Mouse (Mus musculus): ENCODE measurements at regions not wholly inside any gene's neighbourhood (a gene's known extent, or its start where the extent isn't known, plus 50 kb on each side); places are given as distances from the start of the nearest gene placed in this dataset.
A peak's percentile ranks its signal among the peaks of the same experiment; 100 is the strongest.

GRCm38 (mm10) chr10:112863808-112864207, 65.0 kb downstream of the Atxn7l3b start:
- DNase-seq, result no peak

DNA sequence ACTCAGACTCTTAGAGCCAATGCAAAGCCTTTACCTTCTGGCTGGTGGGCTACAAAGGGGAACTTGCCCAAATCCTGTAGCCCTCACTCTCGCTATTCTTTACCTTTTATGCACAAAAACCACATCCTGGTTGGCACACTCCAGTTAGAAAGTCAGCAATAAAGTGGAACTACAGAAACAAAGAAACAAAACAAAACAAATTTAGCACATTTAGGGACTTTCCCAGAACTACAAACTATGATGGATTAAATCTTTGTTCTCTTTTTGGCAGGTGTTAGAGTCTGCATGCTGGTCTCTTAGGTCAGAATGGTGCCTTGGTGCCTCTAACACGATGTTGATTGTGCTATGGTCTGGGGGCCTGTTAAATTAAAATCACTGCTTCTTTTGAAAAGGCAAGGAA, 65.4 kb downstream of the Atxn7l3b start:
- DNase-seq, result no peak

DNA sequence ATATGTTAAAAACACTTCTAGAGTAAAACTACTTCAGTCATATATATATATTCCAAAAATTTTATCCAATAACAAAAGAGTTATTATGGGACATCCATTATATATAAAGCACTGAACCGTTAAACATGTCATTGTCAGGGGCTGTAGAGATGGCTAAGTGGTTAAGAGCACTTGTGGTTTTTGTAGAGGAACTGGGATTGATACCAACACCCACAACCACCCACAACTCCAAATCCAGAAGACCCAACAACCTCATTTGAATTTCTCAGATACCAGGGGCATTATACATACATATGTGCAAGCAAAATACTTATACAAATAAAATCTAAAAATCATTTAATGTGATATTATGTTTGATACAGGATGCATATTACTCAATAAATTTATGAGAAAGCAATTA, 76.8 kb downstream of the Atxn7l3b start:
- no peak for DNase-seq

GRCm38 (mm10) chr10:112846225-112846624, 82.6 kb downstream of the Atxn7l3b start:
- DNase-seq, result no peak

DNA sequence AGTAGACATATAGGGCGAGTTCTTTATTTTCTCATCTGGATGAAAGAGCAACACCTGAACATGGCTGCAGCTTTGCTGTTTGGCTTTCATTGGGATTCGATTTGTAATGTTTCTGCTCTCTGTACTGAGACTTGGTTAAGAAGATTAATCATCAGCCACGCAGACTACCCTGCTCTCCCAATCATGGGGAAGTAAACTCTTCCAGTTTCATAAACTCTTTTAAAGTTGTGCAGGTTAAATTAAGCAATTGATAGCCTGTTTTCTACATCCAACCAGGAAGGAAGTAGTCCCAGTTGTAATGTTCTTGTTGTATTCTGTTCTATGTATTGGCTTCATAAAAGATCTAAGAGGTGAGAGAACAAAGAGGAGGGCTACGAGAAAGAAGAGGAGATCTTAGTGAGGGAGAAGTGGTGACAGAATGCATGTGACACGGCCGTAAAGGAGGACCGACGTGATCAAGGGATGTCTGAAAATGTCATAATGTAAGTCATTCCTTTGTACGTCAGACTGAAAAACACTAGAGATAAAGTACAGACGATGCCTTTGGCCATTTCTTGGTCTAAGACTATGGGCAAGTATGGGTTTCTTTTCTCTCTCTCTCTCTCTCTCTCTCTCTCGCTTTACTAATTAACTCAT, 91.3 kb downstream of the Atxn7l3b start:
- DNase-seq, result no peak

DNA sequence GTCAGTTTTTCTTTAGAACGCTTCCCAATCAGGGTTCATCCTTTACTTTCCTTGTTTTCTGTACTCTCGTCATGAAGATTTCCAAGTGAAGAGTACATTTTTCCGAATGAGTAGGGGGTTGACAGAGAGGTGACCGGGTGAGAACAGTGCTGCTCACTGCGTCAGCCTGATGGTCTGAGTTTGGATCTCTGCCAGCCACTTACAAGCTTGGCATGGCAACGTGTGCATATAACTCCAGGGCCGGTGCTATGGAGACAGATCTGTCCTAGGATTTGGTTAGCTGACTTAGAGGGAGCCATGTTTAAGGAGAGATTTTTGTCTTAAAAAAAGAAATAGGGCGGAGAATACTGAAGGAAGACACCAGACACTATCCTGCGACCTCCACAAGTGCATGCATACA, 92.8 kb downstream of the Atxn7l3b start:
- no peak for DNase-seq

DNA sequence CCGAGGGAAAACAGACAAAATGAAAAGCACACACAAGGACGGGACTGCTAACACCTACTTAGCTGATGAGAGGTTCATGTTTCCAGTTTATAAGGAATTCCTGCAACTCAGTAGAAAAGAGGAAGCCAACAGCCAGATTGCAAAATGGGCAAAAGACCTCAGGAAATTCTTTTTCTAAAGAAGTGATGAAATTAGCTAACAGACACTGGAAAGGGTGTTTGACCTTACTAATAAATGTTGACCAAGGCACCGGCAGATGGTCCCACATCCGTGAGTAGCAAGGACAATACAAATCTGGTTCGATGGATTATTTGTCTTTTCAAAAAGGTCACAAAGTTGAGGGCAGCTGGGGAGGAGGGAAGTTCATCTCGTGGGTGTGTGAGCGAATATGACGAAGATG, 93.3 kb downstream of the Atxn7l3b start:
- no peak for DNase-seq

DNA sequence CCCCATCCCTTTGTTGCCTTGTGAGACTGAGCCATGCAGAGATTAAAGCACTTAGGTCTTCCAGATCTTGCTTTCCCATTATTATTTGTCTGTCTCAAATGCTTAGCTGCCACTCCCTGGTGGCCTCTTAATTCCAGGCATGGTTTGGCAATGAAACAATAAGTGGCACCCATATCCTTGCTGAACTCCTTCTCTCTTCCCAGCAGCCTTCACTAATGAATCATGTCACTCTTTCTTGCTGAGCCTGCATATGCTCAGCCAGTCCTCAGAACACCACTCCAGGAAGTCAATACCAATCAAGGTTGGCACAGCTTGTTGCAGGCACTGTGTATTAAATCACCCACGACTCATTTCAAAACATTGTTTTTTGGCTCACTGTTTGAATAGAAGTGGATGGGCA, 118.6 kb downstream of the Atxn7l3b start:
- no peak for DNase-seq

DNA sequence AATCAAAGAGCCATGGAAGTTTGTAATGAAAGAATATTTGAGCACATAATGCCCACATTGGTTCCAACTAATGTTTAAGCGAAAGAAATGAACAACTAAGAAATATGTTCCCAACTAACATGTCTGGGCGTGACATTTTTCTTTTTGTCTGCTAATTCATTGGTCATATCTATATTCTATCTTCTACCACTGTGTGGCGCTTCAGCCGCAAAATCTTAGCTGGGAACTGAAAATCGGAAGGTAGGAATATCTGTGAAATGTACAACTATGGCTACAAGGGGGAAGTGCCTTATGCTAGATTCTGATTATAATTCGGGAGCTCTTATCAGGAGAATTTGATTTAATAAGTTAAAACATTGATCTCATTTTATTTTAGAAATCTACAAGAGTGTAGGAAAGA, 125.2 kb downstream of the Atxn7l3b start:
- no peak for DNase-seq

DNA sequence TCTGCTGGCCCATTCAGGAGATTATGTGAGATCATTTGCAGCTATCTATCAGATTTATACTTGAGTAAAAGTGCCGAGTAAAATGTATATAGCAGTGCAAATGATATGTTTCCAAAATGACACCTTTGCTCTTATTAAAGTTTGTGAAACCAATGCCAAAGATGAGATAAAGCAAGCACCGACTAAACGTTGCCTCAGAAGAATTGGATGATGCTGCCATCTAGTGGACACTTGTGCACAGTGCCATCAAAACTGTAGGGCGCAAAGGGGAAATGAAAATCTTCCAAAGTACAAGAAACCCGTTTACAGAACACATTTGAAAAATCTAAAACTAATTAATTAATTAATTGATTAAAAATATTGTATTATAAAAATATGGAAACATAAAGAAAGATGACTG, 127.2 kb downstream of the Atxn7l3b start:
- peak; percentile 3 for DNase-seq

DNA sequence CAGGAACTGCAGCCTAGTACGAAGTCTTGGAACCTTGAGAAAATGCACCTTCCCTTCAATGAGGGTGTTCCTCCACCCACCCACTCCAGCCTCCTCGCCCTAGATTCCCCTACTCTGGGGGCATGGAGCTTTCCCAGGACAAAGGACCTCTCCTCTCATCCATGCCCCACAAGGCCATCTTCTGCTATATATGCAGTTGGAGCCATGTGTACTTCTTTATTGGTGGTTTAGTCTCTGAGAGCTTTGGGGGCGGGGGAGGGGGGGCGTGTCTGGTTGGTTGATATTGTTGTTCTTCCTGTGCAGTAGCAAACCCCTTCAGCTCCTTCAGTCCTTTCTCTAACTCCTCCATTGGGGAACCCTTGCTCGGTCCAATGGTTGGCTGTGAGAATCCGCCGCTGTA, 130.2 kb downstream of the Atxn7l3b start:
- no peak for DNase-seq

DNA sequence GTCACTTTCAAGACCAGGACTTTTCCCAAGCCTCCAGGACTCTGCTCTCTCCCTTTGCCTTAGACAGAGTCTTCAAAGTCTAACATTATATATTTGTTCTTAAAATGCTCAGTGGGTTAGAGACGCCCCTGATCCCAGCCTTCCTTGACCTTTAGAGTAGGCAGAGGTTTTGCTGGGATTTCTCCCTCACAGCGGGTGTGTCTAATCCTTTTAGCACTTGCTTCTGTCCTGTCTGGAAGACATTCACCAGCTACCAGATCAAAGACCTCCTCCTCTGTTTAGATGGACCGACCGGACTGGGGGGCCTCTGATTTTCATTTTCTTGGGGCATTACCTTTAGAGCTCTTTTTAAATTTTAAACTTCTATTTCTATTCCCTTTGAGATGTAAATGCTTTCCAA, 130.7 kb downstream of the Atxn7l3b start:
- no peak for DNase-seq

DNA sequence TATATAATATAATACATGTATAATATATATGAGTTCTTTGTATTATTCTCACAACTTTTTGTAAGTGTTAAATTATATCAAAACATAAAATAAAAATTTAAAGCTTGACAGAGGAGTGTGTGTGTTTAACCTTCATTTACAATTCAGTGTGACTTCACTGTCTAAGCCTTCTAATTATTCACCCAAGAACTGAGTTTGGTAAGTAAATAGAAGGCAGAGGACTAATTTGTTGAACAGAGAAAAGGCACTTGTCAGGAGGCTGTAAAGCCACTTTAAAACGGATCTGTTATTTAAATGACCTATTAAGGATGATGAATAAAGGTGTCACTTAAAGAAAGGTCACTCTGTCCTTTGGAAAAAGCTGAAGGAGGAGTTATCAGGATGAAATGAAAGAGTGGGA, 132.9 kb downstream of the Atxn7l3b start:
- DNase-seq, result no peak

DNA sequence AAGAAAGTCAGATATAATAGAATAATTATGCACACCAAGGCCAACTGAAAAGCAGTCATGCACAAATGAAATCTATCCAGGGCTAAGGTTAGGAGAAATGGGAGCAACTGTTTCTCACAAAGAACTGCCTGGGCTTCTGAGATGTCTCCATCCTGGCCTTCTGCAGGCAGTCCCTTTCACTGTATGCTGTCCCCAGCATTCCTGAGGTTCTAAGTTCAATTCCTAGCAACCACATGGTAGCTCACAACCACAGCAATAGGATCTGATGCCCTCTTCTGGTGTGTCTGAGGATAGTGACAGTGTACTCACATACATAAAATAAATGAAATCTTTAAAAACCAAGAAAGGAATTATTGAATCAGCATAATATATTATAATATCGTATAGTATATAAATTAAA, 133.3 kb downstream of the Atxn7l3b start:
- no peak for DNase-seq

DNA sequence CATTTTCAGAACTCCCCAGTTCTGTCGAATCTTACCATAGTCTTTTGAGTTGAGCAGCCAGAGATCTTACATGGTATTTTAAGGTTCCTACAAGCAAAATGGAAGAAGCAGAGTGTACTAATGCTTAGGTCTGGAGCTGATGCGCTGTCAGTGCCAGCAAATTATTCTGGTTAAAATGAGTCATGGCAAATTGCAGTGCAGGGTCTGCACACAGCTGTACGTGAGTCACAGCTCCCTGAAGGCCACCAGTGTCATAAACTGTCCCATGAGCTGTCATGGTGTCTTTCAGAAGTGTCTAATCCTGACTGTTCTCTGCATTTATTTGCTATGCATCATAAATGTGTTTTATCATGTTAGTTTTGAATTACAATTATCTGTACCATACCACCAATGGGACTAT, 140.6 kb downstream of the Atxn7l3b start:
- DNase-seq, result no peak

GRCm38 (mm10) chr10:112774262-112774661, 154.5 kb downstream of the Atxn7l3b start:
- no peak for DNase-seq

DNA sequence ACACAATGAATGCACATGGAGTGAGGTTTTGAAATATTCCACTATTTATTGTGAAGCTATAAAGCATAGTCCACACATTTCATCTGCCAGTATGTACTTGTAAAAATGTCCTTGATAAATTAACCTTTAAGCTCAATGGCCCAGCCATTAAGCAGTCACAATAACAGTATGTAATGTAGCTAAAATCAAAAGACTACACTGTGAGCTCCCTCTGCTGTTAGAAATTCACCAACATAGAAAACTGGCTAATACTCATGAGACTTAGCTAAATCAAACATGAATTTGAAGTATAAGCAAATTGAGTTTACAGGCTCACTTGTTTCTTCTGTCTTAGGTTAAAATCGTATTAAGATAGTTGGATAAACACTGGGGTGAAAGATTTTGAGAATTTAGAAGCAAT, 182.1 kb downstream of the Atxn7l3b start:
- DNase-seq, result no peak

DNA sequence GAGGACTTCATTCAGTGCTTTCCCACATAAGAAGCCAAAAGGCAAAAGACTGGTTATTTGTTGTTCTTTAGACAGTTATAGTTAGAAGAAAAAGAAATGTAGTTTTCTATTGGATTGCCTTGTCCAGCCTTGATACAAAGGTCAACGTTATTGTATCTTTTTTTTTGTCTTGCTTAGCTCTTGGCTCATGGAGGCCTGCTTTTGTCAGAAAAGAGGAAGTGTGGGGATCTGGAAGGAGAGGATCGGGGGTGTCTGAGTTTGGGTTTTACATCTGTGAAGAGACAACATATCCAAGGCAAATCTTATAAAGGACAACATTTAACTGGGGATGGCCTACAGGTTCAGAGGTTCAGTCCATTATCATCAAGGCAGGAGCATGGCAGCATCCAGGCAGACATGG, 185.3 kb downstream of the Atxn7l3b start:
- no peak for DNase-seq

DNA sequence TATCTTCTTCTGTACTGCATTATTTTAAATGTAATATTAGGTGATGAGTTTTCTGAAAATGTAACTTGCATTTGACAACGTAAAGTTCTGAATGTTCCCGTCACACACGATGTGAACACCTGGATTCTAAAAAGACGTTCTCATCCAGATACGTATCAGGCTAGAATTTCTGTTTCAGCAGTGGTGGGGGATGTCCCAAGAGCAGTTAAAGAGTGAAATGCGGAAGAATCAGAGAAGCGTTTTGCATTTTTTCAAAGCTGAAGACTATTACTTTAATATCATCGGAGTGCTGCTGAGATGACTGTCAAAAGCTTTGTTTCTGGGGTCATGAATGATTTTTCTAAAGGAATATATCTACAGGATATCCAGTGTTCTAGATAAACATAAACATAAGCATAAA, 186.7 kb downstream of the Atxn7l3b start:
- DNase-seq, result no peak

Measured in cerebellum, adult 9-11 months (tissue).